Mouse (Mus musculus) cerebellum, postnatal 14 days (tissue): ENCODE measurements at regions not wholly inside any gene's neighbourhood (a gene's known extent, or its start where the extent isn't known, plus 50 kb on each side); places are given as distances from the start of the nearest gene placed in this dataset.
"Not testable (repeated sequence)": the region's sequence is repeated elsewhere in the genome, so short reads cannot be mapped to it uniquely, and the experiment has no call there.

Experiments
- DNase-seq, 2 experiments: peaks; one replicate each; pipeline ENCODE4 v3.0.0; 2021; ENCODE audit warnings: mixed read lengths in 2 of 2

GRCm38 (mm10) chr15:96031085-96031780 lies 240.6 kb downstream of the Ano6 start:
- no peak for DNase-seq

- DNase-seq, result no peak
Measured at GRCm38 (mm10) chr15:96035273-96035672, 244.6 kb downstream of the Ano6 start.

- DNase-seq, result no peak
Measured at GRCm38 (mm10) chr15:96045561-96045960, 241.8 kb upstream of the Arid2 start.

GRCm38 (mm10) chr15:96046651-96047050 lies 240.7 kb upstream of the Arid2 start:
- no peak for DNase-seq

- DNase-seq, result no peak
Measured at GRCm38 (mm10) chr15:96050416-96050815, 236.9 kb upstream of the Arid2 start.

GRCm38 (mm10) chr15:96052586-96052985 lies 234.7 kb upstream of the Arid2 start:
- no peak for DNase-seq

- DNase-seq, result no peak
Measured at GRCm38 (mm10) chr15:96055361-96055760, 232.0 kb upstream of the Arid2 start.

GRCm38 (mm10) chr15:96055796-96056473 lies 231.4 kb upstream of the Arid2 start:
- DNase-seq, result no peak

- DNase-seq, result no peak
Measured at GRCm38 (mm10) chr15:96059623-96060022, 227.7 kb upstream of the Arid2 start.

GRCm38 (mm10) chr15:96064499-96065217 lies 222.7 kb upstream of the Arid2 start:
- no peak for DNase-seq

- DNase-seq, result no peak
Measured at GRCm38 (mm10) chr15:96075615-96076014, 211.7 kb upstream of the Arid2 start.

- no peak for DNase-seq
Measured at GRCm38 (mm10) chr15:96077756-96078155, 209.6 kb upstream of the Arid2 start.

GRCm38 (mm10) chr15:96078580-96078979 lies 208.7 kb upstream of the Arid2 start:
- no peak for DNase-seq

- no peak for DNase-seq
Measured at GRCm38 (mm10) chr15:96089676-96090075, 197.6 kb upstream of the Arid2 start.

- no peak for DNase-seq
Measured at GRCm38 (mm10) chr15:96096438-96096837, 190.9 kb upstream of the Arid2 start.

GRCm38 (mm10) chr15:96098821-96099220 lies 188.5 kb upstream of the Arid2 start:
- no peak for DNase-seq

- DNase-seq, result not testable (repeated sequence)
Measured at GRCm38 (mm10) chr15:96099844-96100640, 187.3 kb upstream of the Arid2 start.

- no peak for DNase-seq
Measured at GRCm38 (mm10) chr15:96103737-96104136, 183.6 kb upstream of the Arid2 start.

- DNase-seq, result no peak
Measured at GRCm38 (mm10) chr15:96107503-96107902, 179.8 kb upstream of the Arid2 start.

- no peak for DNase-seq
Measured at GRCm38 (mm10) chr15:96113091-96113490, 174.2 kb upstream of the Arid2 start.

GRCm38 (mm10) chr15:96114616-96115015 lies 172.7 kb upstream of the Arid2 start:
- DNase-seq, result no peak

- DNase-seq, result peak; percentile 12 to 18
Measured at GRCm38 (mm10) chr15:96115196-96115595, 172.1 kb upstream of the Arid2 start.

- DNase-seq, result no peak
Measured at GRCm38 (mm10) chr15:96119240-96119639, 168.1 kb upstream of the Arid2 start.
